Mouse (Mus musculus) forebrain, postnatal 0 days (tissue): Measurements from ENCODE around the gene Plet1. TPM values are rescaled to one million over a fixed set of nuclear protein-coding genes. Genes with fewer than 3 reads are reported as not detected.

Source experiments
- ATAC-seq: fragments of 200-750 bp; cut with Nextera tagmentation; 2 replicates; pipeline ENCODE4 v1.8.0; 2017; ENCODE audit warnings: mild to moderate bottlenecking, moderate library complexity
- DNase-seq: peaks from one replicate; pipeline ENCODE4 v3.0.0-alpha.2; 2015
- H3K27ac ChIP-seq: fragments of 300-500 bp; sonication (generic); 2 replicates; pipeline ENCODE4 v1.5.1; 2014; ENCODE audit warnings: low read depth, mild to moderate bottlenecking, antibody characterized with exemption, low read length, moderate library complexity, mixed read lengths
- H3K27me3 ChIP-seq: fragments of 300-500 bp; sonication (generic); 2 replicates; pipeline ENCODE4 v1.6.1; 2014; ENCODE audit warnings: mild to moderate bottlenecking, low read length, mixed read lengths; ENCODE audit not compliant: insufficient read depth
- H3K36me3 ChIP-seq: fragments of 300-500 bp; sonication (generic); 2 replicates; pipeline ENCODE4 v1.6.1; 2014; ENCODE audit warnings: mild to moderate bottlenecking, moderate library complexity; ENCODE audit not compliant: insufficient read depth
- H3K4me1 ChIP-seq: fragments of 300-500 bp; sonication (generic); 2 replicates; pipeline ENCODE4 v1.6.1; 2014; ENCODE audit warnings: antibody characterized with exemption; ENCODE audit not compliant: insufficient read depth
- H3K4me2 ChIP-seq: fragments of 300-500 bp; sonication (generic); 2 replicates; pipeline ENCODE4 v1.6.1; 2014; ENCODE audit warnings: low read depth, mild to moderate bottlenecking, moderate library complexity
- H3K4me3 ChIP-seq: fragments of 300-500 bp; sonication (generic); 2 replicates; pipeline ENCODE4 v1.5.1; 2014; ENCODE audit warnings: low read depth, low read length, mixed read lengths
- H3K9ac ChIP-seq: fragments of 300-500 bp; sonication (generic); 2 replicates; pipeline ENCODE4 v1.6.1; 2014; ENCODE audit warnings: mild to moderate bottlenecking
- H3K9me3 ChIP-seq: fragments of 300-500 bp; sonication (generic); 2 replicates; pipeline ENCODE4 v1.6.1; 2016; ENCODE audit warnings: low read length
- CTCF ChIP-seq: sonication (generic); IDR thresholded peaks from 2 replicates; pipeline ENCODE4 v1.5.1; 2016; ENCODE audit warnings: antibody characterized with exemption, control low read depth, low read depth
- WGBS: fragments of 180-500 bp; shearing (Covaris S2); extraction: QIAGEN DNeasy Blood & Tissue Kit; methylation state at CpG from one replicate; pipeline ENCODE4 v1.1.7; 2014; 5-methylcytosine and 5-hydroxymethylcytosine counted together
- polyA plus RNA-seq: library from polyadenylated mRNA; unstranded; fragments of >200 nt; fragmentation: Nextera tagmentation; extraction: Ambion mirVana; gene quantifications from 2 replicates; pipeline ENCODE4 v1.2.1, GENCODE M21; 2015
- total RNA-seq: library from RNA; depleted of rRNA; stranded (reverse); fragments of >200 nt; gene quantifications from 2 replicates; pipeline ENCODE4 v1.2.3, GENCODE M21; 2014

Plet1 gene
- total and polyA plus RNA-seq, 2 experiments from 2014 or later = 0.34 TPM; not detected in 1

GRCm38 (mm10) chr9:50495405-50496150 lies 1.3 kb downstream of the Plet1 start:
- H3K27ac ChIP-seq = no peak overlapping the region
- H3K4me2 ChIP-seq = no peak overlapping the region
- 78% methylated on average over 10 of the region's 10 CpGs for WGBS
- ATAC-seq (no peak), DNase-seq (no peak)
- no peak overlapping the region for H3K9ac ChIP-seq
- H3K36me3 ChIP-seq = no peaks in the 10 kb centered on the region
- H3K4me1 ChIP-seq = no peaks in the 10 kb centered on the region
- no peaks in the 10 kb centered on the region for H3K27me3 ChIP-seq
- TF ChIP-seq CTCF = no peak
- no peaks in the 10 kb centered on the region for H3K9me3 ChIP-seq
- no peak overlapping the region for H3K4me3 ChIP-seq

GRCm38 (mm10) chr9:50496151-50496505 lies 1.8 kb downstream of the Plet1 start:
- DNase-seq = no peak
- Histone ChIP-seq H3K9me3 (no peaks in the 10 kb centered on the region), H3K36me3 (no peaks in the 10 kb centered on the region), H3K9ac (no peak overlapping the region), H3K27me3 (no peaks in the 10 kb centered on the region), H3K27ac (no peak overlapping the region), H3K4me1 (no peaks in the 10 kb centered on the region), H3K4me2 (no peak overlapping the region), H3K4me3 (no peak overlapping the region)
- no peak for ATAC-seq
- TF ChIP-seq CTCF = no peak
- WGBS = 23% methylated on average over 6 of the region's 6 CpGs

GRCm38 (mm10) chr9:50496546-50496945 lies 2.2 kb downstream of the Plet1 start:
- ATAC-seq = no peak
- Histone ChIP-seq H3K36me3 (no peaks in the 10 kb centered on the region), H3K27me3 (no peaks in the 10 kb centered on the region), H3K4me2 (no peak overlapping the region), H3K9ac (no peak overlapping the region), H3K4me3 (no peak overlapping the region), H3K27ac (no peak overlapping the region), H3K9me3 (no peaks in the 10 kb centered on the region), H3K4me1 (no peaks in the 10 kb centered on the region)
- TF ChIP-seq CTCF = no peak
- WGBS = 23% methylated on average over 6 of the region's 6 CpGs
- DNase-seq = no peak

DNA sequence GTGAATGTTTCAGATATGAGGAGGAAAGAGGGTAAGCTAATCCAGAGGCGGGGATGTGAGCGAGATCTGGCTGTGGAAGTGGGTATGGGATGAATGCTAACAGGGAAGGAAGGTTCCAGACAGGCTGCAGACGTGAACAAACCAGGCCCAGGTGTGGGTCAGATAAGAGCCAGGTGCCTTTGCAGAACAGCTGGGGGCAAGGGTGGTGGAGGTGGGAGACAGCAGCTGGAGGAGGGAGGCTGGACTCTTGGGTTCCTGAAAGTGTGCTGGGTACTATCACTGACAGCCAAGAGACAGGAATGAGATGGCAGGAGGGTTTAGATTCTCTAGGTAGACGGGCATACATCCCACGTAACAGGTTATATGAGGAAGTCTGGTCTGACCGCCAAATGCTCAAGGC lies 2.8 kb downstream of the Plet1 start:
- no peak for ATAC-seq
- no peaks in the 10 kb centered on the region for H3K27me3 ChIP-seq
- DNase-seq = no peak
- 84% methylated on average over 6 of the region's 6 CpGs for WGBS
- no peak overlapping the region for H3K9ac ChIP-seq
- H3K4me2 ChIP-seq = no peak overlapping the region
- no peak overlapping the region for H3K4me3 ChIP-seq
- no peaks in the 10 kb centered on the region for H3K36me3 ChIP-seq
- H3K27ac ChIP-seq = no peak overlapping the region
- no peaks in the 10 kb centered on the region for H3K9me3 ChIP-seq
- TF ChIP-seq CTCF = no peak
- H3K4me1 ChIP-seq = no peaks in the 10 kb centered on the region

- no peak for TF ChIP-seq CTCF
- Histone ChIP-seq H3K27ac (no peak overlapping the region), H3K4me3 (no peak overlapping the region), H3K36me3 (no peaks in the 10 kb centered on the region), H3K27me3 (no peaks in the 10 kb centered on the region), H3K9me3 (no peaks in the 10 kb centered on the region), H3K4me1 (no peaks in the 10 kb centered on the region), H3K4me2 (no peak overlapping the region), H3K9ac (no peak overlapping the region)
- WGBS = 89% methylated on average over 2 of the region's 2 CpGs
- ATAC-seq (no peak), DNase-seq (no peak)
These were observed 3.2 kb downstream of the Plet1 start for GRCm38 (mm10) chr9:50497536-50497935.

DNA sequence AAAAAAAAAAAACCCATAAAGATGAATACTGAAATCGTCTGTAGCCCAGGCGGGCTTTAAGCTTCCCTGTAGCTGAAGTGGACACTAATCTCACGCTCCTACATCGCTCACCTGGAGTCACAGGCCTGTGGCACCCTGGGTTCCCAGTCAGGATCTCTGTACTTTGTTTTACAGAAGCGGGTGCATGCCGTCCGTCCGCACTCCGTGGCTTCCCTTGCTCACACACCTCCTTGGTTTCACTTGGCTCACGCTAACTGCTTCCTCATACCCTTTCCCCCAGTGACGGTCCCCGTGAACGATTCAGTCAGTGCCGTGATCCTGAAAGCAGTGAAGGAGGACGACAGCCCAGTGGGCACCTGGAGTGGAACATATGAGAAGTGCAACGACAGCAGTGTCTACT lies 4.5 kb downstream of the Plet1 start:
- Histone ChIP-seq H3K4me1 (no peaks in the 10 kb centered on the region), H3K4me2 (no peak overlapping the region), H3K9ac (no peak overlapping the region), H3K36me3 (no peaks in the 10 kb centered on the region), H3K4me3 (no peak overlapping the region), H3K27ac (no peak overlapping the region), H3K27me3 (no peaks in the 10 kb centered on the region), H3K9me3 (no peaks in the 10 kb centered on the region)
- 85% methylated on average over 16 of the region's 16 CpGs for WGBS
- no peak for DNase-seq
- TF ChIP-seq CTCF = no peak
- ATAC-seq = no peak

DNA sequence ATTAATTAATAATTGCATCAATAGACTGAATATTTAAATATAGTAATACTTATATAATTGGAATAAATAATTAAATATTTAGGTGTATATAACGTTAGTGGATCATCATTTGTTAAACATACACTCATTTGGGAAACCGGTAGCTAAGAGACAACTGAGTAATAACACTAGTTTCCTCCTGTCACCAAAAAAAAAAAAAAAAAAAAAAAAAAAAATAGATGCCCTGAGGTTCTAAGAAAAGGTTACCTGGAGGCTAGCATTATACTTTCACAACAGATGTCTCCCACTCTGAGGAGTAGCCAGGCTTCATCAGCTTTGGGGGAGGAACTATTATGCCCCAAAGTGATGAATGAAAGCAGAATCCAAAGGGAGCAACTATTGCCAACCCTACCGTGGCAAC lies 5.5 kb downstream of the Plet1 start:
- ATAC-seq = no peak
- WGBS = 81% methylated on average over 3 of the region's 3 CpGs
- H3K36me3 ChIP-seq = no peaks in the 10 kb centered on the region
- no peaks in the 10 kb centered on the region for H3K4me1 ChIP-seq
- no peak overlapping the region for H3K9ac ChIP-seq
- H3K4me2 ChIP-seq = no peak overlapping the region
- H3K27me3 ChIP-seq = no peaks in the 10 kb centered on the region
- no peak for DNase-seq
- H3K4me3 ChIP-seq = no peak overlapping the region
- H3K27ac ChIP-seq = no peak overlapping the region
- no peaks in the 10 kb centered on the region for H3K9me3 ChIP-seq
- TF ChIP-seq CTCF = no peak
